Mouse (Mus musculus): ENCODE data around the gene Dnajc11.

- no peak for TF ChIP-seq CEBPB (IDR thresholded peaks at IDR 0.05; ENCODE audit: insufficient read depth, poor library complexity, severe bottlenecking)
- peak; percentile 85 to 100 (median 100) for TF ChIP-seq MYOD1 (IDR thresholded peaks at IDR 0.05; ENCODE audit: control insufficient read depth in 1 of 3, insufficient read length in 2 of 3, low read depth in 2 of 3)
- no peak for TF ChIP-seq USF1 (IDR thresholded peaks at IDR 0.05; ENCODE audit: low read depth)
Observed at GRCm38 (mm10) chr4:151983560-151983959, 50.1 kb downstream of the Dnajc11 start.
